Mouse (Mus musculus) Patski (cell line): ENCODE data around the gene Fam193b. TPM values are rescaled to one million over a fixed set of nuclear protein-coding genes. Genes with fewer than 3 reads are reported as not detected.

ENCODE experiments used
- ATAC-seq: fragments of 100-300 bp; one replicate; pipeline ENCODE4 v1.8.0; 2021
- CTCF ChIA-PET: fragments of 350-600 bp; sonication (Branson Sonifier 250); formaldehyde crosslinking; loops from one replicate; lab custom pipeline; 2022; ENCODE audit warnings: inconsistent platforms; lab: Charles Lee
- POLR2A ChIA-PET: fragments of 350-600 bp; sonication (Branson Sonifier 250); formaldehyde crosslinking; loops from one replicate; lab custom pipeline; 2022; ENCODE audit warnings: antibody characterized with exemption, inconsistent platforms; lab: Charles Lee
- DNase-seq: peaks from one replicate; pipeline ENCODE4 v3.0.0-alpha.2; 2011; ENCODE audit warnings: low read depth, low spot score
- H3K27me3 ChIP-seq: fragments of 371-371 bp; one replicate; pipeline ENCODE4 v1.5.1; 2021
- CTCF ChIP-seq: fragments of 100-300 bp; IDR thresholded peaks from one replicate; pipeline ENCODE4 v1.5.1; 2021
- in situ Hi-C: fragments of 300-500 bp; cut with MboI; formaldehyde crosslinking; loops from 3 replicates; pipeline ENCODE4 v1.11.1; 2018; ENCODE audit warnings: low pct_unique_long_range_greater_than_20kb, mixed read lengths
- polyA plus RNA-seq: library from polyadenylated mRNA; unstranded; gene quantifications from one replicate; pipeline ENCODE4 v1.2.3, GENCODE M21; 2021

Gene Fam193b
- polyA plus RNA-seq, 1 experiment from 2014 or later = 66.5 TPM

DNA sequence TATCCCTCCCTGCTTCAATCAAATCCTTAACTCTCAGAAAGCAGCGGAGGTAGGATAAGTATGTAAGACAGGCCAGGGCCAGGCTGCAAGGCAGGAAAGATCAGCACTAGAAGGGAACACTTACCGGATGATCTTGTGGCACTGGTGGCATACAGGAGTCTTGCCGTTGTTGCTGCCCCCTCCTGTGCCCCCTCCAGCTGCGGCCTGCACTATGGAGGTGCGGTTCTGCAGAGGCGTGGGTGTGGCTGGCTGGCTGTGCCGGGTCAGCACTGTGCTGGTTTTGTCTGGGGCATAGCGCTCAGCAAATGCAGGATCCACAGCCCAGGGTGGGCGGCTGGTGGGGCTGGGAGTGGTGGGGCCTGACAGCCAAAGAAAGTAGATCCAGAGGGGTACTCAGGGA, 65.1 kb downstream of the Fam193b start:
- H3K27me3 ChIP-seq = no peaks in the 10 kb centered on the region
- CTCF ChIA-PET = interaction anchor here (1.3 kb wide), 1 partner anchor 14 kb away, joined by 3 read pairs; no protein-coding TSS in a partner anchor
- DNase-seq = no peak
- POLR2A ChIA-PET = no interaction called here
- no peak for ATAC-seq
- no peak for TF ChIP-seq CTCF
- in situ Hi-C loops = no loop called here

DNA sequence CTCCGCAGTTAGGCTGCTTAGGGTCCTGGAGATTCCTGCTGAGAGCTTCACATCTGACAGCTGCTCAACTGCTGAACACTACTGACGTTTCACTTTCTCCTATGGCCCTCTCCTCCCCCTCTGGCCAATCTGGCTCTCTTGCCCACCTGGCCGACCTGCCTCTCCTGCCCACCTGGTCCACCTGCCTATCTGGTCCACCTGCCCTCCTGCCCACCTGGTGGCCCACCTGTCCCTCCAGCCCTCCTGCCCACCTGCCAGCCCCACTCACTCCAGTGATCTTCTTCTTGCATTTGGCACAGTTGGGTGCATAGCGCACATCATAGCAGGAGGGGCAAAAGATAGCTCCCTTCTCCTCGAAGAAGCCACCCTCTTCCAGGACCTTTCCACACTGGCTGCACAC, 66.5 kb downstream of the Fam193b start:
- in situ Hi-C loops = no loop called here
- no peak for TF ChIP-seq CTCF
- CTCF ChIA-PET = no interaction called here
- ATAC-seq (no peak), DNase-seq (no peak)
- POLR2A ChIA-PET = no interaction called here
- H3K27me3 ChIP-seq = no peaks in the 10 kb centered on the region

GRCm38 (mm10) chr13:55502405-55502804, 68.5 kb downstream of the Fam193b start:
- DNase-seq = no peak
- ATAC-seq = no peak
- in situ Hi-C loops = no loop called here
- POLR2A ChIA-PET = interaction anchor here (1.0 kb wide), 1 partner anchor 9 kb away, joined by 3 read pairs; no protein-coding TSS in a partner anchor
- TF ChIP-seq CTCF = no peak
- CTCF ChIA-PET = interaction anchor here (1.3 kb wide), 1 partner anchor 11 kb away, joined by 4 read pairs; no protein-coding TSS in a partner anchor
- no peaks in the 10 kb centered on the region for H3K27me3 ChIP-seq

DNA sequence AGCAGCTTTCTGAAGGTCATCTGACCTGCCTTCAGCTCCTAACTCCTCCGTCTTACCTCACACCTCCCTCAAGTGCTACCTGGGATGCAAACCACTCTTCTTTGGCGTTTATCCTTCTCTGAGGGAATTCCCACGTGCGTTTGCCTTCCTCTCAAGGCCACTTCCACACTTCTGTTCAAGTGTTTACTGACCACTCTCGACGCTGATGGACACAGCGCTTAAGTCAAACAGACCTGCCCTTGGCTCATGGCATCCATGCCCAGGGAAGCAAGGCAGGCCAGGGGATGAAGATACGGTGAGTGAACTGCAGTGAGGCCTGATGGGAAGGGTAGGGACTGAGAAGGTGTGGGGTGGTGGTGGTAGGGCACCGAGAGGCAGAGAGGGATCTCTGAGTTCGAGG, 70.3 kb downstream of the Fam193b start:
- ATAC-seq (no peak), DNase-seq (no peak)
- no peaks in the 10 kb centered on the region for H3K27me3 ChIP-seq
- TF ChIP-seq CTCF = no peak
- CTCF ChIA-PET = no interaction called here
- POLR2A ChIA-PET = interaction anchor here (1.7 to 1.9 kb wide), 2 partner anchors 13 to 16 kb away, joined by 4 to 5 read pairs; partner anchors contain the start of gene Dbn1
- in situ Hi-C loops = no loop called here

DNA sequence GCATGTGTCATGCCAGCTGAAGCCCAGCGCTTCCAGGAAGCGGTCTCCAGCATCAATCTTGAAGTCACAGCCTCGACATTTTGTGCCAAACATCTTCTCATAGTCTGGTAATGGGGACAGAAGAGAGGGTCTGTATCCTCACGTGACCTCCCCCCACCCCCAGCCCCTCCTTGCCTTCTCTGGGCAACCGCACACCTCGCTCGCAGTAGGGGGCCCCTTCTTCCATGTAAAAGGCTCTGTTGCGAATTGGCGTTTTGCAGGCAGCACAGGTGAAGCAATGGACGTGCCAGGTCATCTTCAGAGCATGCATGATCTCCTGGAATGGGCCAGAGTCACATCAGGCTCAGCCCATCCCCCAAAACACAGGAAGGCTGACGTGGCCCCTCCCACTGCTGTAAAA, 72.0 kb downstream of the Fam193b start:
- no peaks in the 10 kb centered on the region for H3K27me3 ChIP-seq
- ChIA-PET POLR2A (interaction anchor here (0.7 to 1.7 kb wide), 3 partner anchors 9 to 19 kb away, joined by 4 to 7 read pairs (median 5); no protein-coding TSS in a partner anchor), CTCF (no interaction called here)
- no peak for ATAC-seq
- in situ Hi-C loops = no loop called here
- DNase-seq = no peak
- TF ChIP-seq CTCF = no peak

- ChIA-PET CTCF (no interaction called here), POLR2A (no interaction called here)
- H3K27me3 ChIP-seq = no peaks in the 10 kb centered on the region
- in situ Hi-C loops = no loop called here
- TF ChIP-seq CTCF = no peak
- DNase-seq (no peak), ATAC-seq (no peak)
Measured at GRCm38 (mm10) chr13:55496661-55497060, 74.3 kb downstream of the Fam193b start.

DNA sequence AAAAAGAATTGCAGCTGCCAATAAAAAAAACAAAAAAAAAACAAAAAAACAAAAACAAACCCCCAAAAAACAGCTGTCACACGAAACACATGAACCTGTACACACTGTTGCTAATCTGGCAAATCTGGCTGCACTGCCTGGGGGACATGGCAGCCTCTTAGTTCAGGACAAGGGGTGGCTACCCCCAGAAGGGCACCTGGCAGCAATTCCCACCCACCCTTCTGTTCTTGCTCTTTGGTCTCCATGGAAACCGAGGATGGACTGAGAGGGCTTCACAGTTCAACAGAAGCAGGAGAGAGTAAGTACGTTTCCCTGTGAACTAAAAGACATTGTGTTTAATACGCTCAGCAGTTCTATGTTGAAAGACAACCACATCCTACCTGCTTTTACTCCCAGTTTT, 75.2 kb downstream of the Fam193b start:
- no peaks in the 10 kb centered on the region for H3K27me3 ChIP-seq
- DNase-seq (no peak), ATAC-seq (no peak)
- CTCF ChIA-PET = interaction anchor here (0.9 kb wide), 1 partner anchor 91 kb away, joined by 3 read pairs; no protein-coding TSS in a partner anchor
- no peak for TF ChIP-seq CTCF
- POLR2A ChIA-PET = interaction anchor here (0.6 to 1.5 kb wide), 3 partner anchors 11 to 39 kb away, joined by 3 to 4 read pairs (median 4); no protein-coding TSS in a partner anchor
- in situ Hi-C loops = no loop called here

- H3K27me3 ChIP-seq = no peaks in the 10 kb centered on the region
- ATAC-seq = no peak
- CTCF ChIA-PET = interaction anchor here (0.9 kb wide), 1 partner anchor 90 kb away, joined by 3 read pairs; no protein-coding TSS in a partner anchor
- in situ Hi-C loops = no loop called here
- no peak for DNase-seq
- TF ChIP-seq CTCF = no peak
- POLR2A ChIA-PET = interaction anchor here (0.6 to 1.5 kb wide), 3 partner anchors 12 to 40 kb away, joined by 3 to 4 read pairs (median 4); no protein-coding TSS in a partner anchor
Measured at GRCm38 (mm10) chr13:55494883-55495621, 75.9 kb downstream of the Fam193b start.

- TF ChIP-seq CTCF = no peak
- ChIA-PET POLR2A (no interaction called here), CTCF (no interaction called here)
- in situ Hi-C loops = no loop called here
- no peak for ATAC-seq
- H3K27me3 ChIP-seq = no peaks in the 10 kb centered on the region
- DNase-seq = no peak
Measured at GRCm38 (mm10) chr13:55494257-55494656, 76.7 kb downstream of the Fam193b start.

Other genes starting within 250 kb of the Fam193b start
- 94.0 TPM for gene Rab24, start 249.2 kb downstream of the Fam193b start, polyA plus RNA-seq
- gene Mxd3, start 241.3 kb downstream of the Fam193b start, polyA plus RNA-seq = 14.8 TPM
- 145 TPM for gene Lman2, start 208.3 kb downstream of the Fam193b start, polyA plus RNA-seq
- gene Rgs14, start 201.4 kb downstream of the Fam193b start, polyA plus RNA-seq = 0.54 TPM
- not detected for gene Slc34a1, start 172.9 kb downstream of the Fam193b start, polyA plus RNA-seq
- not detected for gene Pfn3, start 155.9 kb downstream of the Fam193b start, polyA plus RNA-seq
- not detected for gene F12, start 144.3 kb downstream of the Fam193b start, polyA plus RNA-seq
- 54.6 TPM for gene Grk6, start 126.0 kb downstream of the Fam193b start, polyA plus RNA-seq
- gene Prr7, start 106.9 kb downstream of the Fam193b start, polyA plus RNA-seq = 11.7 TPM
- 158 TPM for gene Dbn1, start 83.0 kb downstream of the Fam193b start, polyA plus RNA-seq
- 129 TPM for gene Pdlim7, start 57.4 kb downstream of the Fam193b start, polyA plus RNA-seq
- gene Dok3, start 41.8 kb downstream of the Fam193b start, polyA plus RNA-seq = 1.5 TPM
- 73.0 TPM for gene Ddx41, start 34.5 kb downstream of the Fam193b start, polyA plus RNA-seq
- gene Tmed9, start 2.6 kb upstream of the Fam193b start, polyA plus RNA-seq = 350 TPM
- 26.2 TPM for gene B4galt7, start 28.8 kb upstream of the Fam193b start, polyA plus RNA-seq
- gene Caml, start 51.9 kb upstream of the Fam193b start, polyA plus RNA-seq = 53.4 TPM
- gene Ddx46, start 63.9 kb upstream of the Fam193b start, polyA plus RNA-seq = 57.1 TPM
- gene B230219D22Rik, start 122.0 kb upstream of the Fam193b start, polyA plus RNA-seq = 92.1 TPM
- 114 TPM for gene Txndc15, start 143.5 kb upstream of the Fam193b start, polyA plus RNA-seq
- gene Pcbd2, start 156.2 kb upstream of the Fam193b start, polyA plus RNA-seq = 40.2 TPM
- gene Catsper3, start 213.4 kb upstream of the Fam193b start, polyA plus RNA-seq = 0.19 TPM